Mouse (Mus musculus) CD4-positive helper T cell, adult 2 months (primary cell): ENCODE measurements around the gene Atxn2l.
A peak's percentile ranks its signal among the peaks of the same experiment; 100 is the strongest.

ENCODE experiments used
- DNase-seq: peaks from one replicate; pipeline ENCODE4 v3.0.0-alpha.2; 2012; ENCODE audit warnings: low read depth, missing footprints, low spot score

Atxn2l gene

DNA sequence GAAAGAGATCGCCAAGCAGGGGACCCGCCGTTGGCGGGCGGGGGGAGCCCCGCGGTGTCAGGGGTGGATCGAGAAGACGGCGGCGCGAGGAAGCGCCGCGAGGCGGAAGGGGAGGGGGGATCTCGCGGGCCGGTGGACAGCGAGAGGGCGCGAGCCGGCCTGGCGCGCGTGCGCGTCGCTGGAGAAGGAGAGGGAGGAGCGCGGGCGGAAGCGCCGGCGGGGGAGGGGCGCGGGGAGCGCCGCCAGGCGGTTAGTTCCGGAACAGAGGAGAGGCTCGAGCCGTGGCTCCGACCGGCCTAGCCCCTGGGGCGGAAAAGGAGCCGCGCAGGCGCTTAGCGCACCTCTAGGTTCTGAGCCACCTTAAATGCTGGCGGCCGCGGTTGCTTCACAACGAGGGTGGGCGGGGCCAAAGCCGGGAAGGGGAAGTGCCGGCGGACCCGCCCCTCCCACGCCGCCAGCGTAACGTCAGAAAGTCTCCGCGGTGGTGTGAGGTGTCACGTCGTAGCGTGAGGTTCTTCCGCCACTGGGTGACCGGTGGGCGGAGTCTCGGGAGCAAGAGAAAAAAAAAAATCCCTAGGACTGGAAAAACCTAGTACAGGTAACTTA, at the start of gene Atxn2l:
Gene Atxn2l, minus strand, starts transcription at position 165 of the 606 bp plus-strand sequence.
- DNase-seq: peak; percentile 100

DNA sequence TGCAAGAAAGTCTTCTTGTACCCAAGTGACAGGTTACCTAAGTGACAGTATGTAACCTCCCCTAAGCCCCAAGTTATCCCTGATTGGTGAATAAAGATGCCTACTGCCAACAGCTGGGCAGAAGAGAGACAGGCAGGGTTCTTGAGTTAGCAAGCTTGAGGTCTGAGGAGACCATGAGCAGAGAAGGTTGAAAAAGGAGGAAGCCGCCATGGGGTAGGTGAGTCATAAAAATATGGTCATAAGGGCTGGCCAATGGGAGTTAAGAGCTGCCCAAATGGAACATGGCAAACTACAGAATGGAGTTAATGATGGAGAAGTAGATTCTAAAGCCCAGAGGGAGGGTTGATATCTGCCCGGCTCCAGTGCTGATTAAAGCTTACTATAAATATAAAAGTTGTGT, 42.4 kb upstream of the Atxn2l start:
- no peak for DNase-seq

- DNase-seq: no peak
These were observed 38.4 kb upstream of the Atxn2l start for GRCm38 (mm10) chr7:126541661-126542060.

GRCm38 (mm10) chr7:126537820-126538585, 34.8 kb upstream of the Atxn2l start:
- peak; percentile 63 for DNase-seq

GRCm38 (mm10) chr7:126536466-126536865, 33.2 kb upstream of the Atxn2l start:
- DNase-seq: no peak

DNA sequence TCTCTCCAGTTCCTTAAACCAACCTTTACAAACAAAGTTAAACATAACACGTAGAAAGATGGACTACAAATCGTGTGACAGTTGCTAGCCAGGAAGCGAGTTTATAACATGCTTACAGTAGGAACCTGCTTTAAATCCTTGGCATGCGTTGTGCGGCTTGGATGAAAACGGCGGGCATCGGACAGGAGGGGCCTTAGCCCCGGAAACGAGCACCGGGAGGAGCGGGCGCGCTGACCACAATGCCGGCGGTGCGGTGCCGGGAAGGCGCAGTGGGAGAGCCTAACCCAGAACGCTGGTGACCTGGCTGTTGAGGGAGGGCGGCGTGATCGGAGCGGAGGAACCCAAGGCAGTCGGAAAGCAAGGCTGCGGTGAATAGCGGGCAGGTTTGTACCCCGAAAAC, 32.5 kb upstream of the Atxn2l start:
- DNase-seq: no peak

DNA sequence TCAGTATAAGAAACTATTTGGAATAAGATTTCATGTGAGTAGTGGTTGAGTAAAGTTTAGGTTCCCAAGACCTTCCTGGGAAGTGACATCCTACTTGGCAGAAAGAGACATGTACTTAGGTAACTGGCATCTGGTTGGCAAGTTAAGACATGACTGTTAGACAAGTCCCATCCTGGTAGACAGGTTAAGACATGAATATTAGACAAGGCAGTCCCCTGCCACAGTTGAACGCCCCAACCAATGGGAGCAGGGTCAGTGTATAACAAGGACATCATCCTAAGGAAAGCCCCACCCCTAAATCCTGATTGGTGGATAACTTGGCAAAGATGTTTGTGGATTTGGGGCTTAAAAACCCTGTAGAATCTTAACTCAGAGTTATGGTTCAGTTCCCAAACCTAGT, 30.2 kb upstream of the Atxn2l start:
- no peak for DNase-seq

GRCm38 (mm10) chr7:126528166-126528577, 24.9 kb upstream of the Atxn2l start:
- peak; percentile 66 for DNase-seq

DNA sequence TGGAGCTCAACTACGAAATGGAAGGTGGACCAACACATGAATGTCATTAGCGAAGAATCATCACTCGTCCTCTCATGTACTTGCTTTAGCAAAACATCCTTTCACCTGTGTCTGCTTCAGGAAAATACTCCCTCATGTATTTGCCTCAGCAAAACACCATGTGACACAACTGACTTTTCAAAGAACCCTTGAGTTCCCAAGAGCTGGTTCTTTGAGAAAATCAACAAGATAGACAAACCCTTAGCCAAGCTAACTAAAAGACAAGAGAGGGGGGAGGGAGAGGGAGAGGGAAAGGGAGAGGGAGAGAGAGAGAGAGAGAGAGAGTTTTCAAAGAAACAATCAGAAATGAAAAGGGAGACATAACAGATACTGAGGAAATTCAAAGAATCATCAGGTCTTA, 20.1 kb upstream of the Atxn2l start:
- DNase-seq: no peak

- no peak for DNase-seq
These were observed 16.3 kb upstream of the Atxn2l start for GRCm38 (mm10) chr7:126519513-126519912.

DNA sequence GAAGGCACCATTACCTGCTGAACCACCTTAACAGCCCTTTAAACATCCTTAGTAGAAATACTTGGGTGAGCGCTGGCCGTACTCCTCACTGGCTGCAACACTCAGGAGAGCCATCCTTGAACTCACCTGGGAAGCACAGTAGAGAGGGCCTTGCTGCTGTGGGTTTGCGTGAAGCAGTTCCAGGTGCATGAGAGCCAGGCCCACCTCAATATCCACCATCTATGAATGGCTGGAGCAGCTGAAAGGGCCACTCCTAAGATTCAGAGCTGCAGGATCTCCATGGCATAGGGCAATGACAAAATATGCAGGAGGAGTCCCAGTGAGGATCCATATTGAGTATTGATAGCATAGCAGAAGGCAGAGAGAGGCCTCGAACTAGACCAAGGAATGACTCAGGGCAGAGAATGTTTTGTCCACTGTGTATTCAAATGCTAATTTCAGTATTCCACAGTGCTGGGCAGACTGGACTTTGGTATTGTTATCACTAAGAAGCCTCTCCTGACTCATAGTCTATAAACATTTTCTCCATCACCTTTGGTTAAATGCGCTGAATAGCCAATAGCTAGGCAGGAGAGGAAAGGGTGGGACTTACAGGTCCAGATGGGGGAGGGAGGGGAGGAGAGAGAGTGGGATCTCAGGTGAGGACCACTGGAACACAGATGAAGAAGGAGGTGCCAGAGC, 15.2 kb upstream of the Atxn2l start:
- no peak for DNase-seq

DNA sequence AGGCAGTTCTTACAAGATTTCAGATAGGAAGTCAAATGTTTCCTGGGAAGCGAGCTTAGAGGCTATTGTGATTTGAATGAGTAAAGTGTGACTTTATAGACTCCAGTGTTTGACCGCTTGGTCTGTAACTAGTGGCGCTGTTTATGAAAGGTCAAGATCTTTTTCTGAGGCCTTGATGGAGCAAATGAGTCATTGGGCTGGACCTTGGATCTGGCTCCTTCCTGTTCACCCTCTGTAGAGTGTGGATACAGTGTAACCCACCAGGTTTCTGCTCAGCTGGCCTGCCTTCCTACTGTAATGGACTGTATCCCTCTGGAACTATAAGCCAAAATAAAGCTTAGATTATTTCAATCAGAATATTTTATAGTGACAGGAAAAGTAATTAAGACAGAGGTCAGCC, 8.1 kb upstream of the Atxn2l start:
- no peak for DNase-seq

GRCm38 (mm10) chr7:126507126-126507778, 4.0 kb upstream of the Atxn2l start:
- DNase-seq: no peak

DNA sequence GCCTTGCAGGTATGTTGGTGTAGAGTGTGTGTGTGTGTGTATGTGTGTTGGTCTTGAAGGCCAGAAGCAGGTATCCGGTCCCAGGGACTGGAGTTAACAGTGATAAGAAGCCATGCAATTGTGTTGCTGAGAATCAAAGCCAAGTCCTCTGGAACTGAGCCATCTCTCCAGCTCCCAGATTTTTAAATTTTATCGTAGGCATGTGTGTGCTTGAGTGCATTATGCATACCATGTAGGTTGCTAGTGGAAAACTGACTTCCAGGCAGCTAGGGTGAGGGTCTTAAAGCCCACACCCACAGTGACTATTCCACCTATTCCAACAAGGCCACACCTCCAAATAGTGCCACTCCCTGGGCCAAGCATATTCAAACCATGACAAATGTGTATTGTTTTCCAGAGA, 1.7 kb upstream of the Atxn2l start:
- DNase-seq: no peak

DNA sequence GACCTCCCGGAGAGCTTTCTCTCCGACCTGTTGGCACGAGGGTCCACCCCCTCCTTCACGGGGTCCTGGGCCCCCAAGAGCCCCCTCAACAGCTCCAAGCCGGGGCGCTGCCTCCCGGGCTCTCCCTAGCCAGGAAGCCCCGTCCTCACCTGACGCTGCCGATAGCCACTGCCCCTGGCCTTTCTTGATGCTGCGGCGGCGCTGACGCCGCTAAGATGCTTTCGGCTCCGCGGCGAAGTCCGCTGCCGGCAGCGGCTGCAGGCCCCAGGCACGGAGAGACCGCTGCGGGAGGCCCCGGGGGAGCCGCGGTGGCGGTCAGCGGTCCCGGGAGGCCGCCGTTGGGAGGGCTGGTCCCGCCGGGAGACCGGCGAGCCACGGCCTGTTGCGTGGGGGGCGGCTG, 486 bp downstream of the Atxn2l start:
- DNase-seq: no peak

GRCm38 (mm10) chr7:126502023-126502741, 1.1 kb downstream of the Atxn2l start:
- DNase-seq: peak; percentile 91

DNA sequence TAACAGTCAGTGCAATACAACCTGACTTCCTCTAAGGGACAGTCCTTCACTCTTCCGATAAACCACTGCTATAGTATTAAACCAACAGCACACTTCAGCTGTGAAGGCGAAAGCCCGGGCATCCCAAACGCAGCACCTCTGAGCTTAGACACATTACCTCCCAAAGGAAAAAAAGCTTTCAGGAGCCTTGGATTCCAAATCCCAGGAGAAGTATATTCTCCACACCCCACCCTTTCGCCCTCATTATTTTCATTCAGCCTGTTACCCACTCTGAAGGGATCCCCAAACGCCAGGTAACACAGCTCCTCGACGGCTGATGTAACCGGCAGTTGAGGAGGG, 1.6 kb downstream of the Atxn2l start:
- DNase-seq: no peak

DNA sequence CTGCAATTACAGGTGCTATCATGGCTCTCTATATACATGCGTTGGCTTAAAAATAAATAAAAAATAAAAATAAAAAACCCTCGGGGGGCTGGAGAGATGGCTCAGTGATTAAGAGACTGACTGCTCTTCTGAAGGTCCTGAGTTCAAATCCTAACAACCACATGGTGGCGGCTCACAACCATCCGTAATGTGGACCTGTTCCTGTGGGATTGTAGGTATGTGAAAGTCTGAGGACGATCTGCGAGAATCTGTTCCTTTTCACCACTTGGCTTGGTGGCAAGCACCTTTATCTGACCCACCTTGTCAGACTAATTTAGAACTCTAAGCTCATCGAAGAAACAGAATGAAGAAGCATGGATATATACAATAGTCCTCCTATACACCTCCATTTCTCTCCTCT, 3.8 kb downstream of the Atxn2l start:
- no peak for DNase-seq

DNA sequence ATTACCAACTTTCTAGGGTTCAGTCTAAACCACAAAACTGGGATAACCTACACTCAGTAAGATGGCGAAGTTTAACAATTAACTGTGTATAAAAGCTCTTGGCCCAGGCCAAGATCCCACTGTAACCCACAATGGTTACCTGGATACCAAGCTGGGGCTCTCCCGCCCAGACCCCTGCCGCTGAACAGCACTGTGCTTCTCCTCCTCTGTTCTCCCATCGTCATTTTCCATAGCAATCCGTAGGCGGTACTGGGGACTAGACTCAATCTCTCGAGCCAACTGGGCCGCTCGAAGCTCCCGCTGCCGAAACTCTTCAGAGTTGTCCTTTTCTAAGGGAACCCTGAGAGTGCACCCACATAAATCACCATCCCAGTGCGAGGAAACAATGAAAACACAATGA, 5.3 kb downstream of the Atxn2l start:
- no peak for DNase-seq

- peak; percentile 38 for DNase-seq
These were observed 6.8 kb downstream of the Atxn2l start for GRCm38 (mm10) chr7:126496475-126496874.

DNA sequence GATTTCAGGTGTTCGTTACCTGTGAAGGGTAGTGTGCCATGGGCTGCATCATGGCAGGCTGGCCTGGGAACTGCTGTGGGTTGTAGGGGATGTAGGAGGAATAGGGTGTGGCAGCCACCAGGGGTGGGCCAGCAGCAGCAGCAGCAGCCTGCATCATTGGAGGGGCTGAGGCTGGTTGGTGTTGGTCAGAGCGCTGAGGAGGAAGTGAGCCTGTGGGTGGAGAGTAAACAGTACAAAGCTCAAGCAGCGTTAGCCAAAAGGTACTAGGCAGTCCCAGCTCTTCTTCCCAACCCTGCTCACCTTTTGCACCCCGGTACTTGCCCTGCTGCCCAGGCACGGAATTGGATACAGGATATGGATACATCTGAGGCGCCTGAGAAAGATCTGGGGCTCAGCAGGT, 9.1 kb downstream of the Atxn2l start:
- DNase-seq: no peak

- DNase-seq: no peak
These were observed 11.3 kb downstream of the Atxn2l start for GRCm38 (mm10) chr7:126491973-126492372.
